Mouse (Mus musculus): Measurements from ENCODE around the gene Cplx3. TPM values are rescaled to one million over a fixed set of nuclear protein-coding genes. Genes with fewer than 3 reads are reported as not detected.

Gene Cplx3
- polyA plus RNA-seq, 1 experiment from 2014 or later: not detected

- Histone ChIP-seq H3K36me3 (ENCODE audit: control insufficient read depth, insufficient read depth, low read length) (no peaks in the 10 kb centered on the region), H3K27me3 (ENCODE audit: control insufficient read depth, insufficient read depth, low read length) (no peaks in the 10 kb centered on the region), H3K4me1 (ENCODE audit: control insufficient read depth, insufficient read depth, low read length) (no peaks in the 10 kb centered on the region), H3K9ac (ENCODE audit: low read length) (no peak overlapping the region), H3K9me3 (ENCODE audit: control insufficient read depth, low read length) (no peaks in the 10 kb centered on the region), H3K27ac (replicated peaks; ENCODE audit: low read depth, low read length) (no peak overlapping the region), H3K4me3 (ENCODE audit: low read depth, low read length) (no peak overlapping the region), H3K4me2 (ENCODE audit: low read depth, severe bottlenecking) (no peak overlapping the region)
- 78% methylated on average over 8 of the region's 8 CpGs for WGBS
- ATAC-seq (ENCODE audit: insufficient number of reproducible peaks, low FRiP score, low TSS enrichment, low read depth): no peak
- no peak for DNase-seq (ENCODE audit: low spot score)
Observed at GRCm38 (mm10) chr9:57617556-57618169, 11.6 kb upstream of the Cplx3 start.

- no peak overlapping the region for H3K27ac ChIP-seq (replicated peaks; ENCODE audit: low read depth, low read length)
- no peak overlapping the region for H3K4me3 ChIP-seq (ENCODE audit: low read depth, low read length)
- no peak overlapping the region for H3K4me2 ChIP-seq (ENCODE audit: low read depth, severe bottlenecking)
- DNase-seq (ENCODE audit: low spot score) (no peak), ATAC-seq (ENCODE audit: insufficient number of reproducible peaks, low FRiP score, low TSS enrichment, low read depth) (no peak)
- no peaks in the 10 kb centered on the region for H3K4me1 ChIP-seq (ENCODE audit: control insufficient read depth, insufficient read depth, low read length)
- H3K9me3 ChIP-seq (ENCODE audit: control insufficient read depth, low read length): no peaks in the 10 kb centered on the region
- 80% methylated on average over 4 of the region's 4 CpGs for WGBS
- no peaks in the 10 kb centered on the region for H3K27me3 ChIP-seq (ENCODE audit: control insufficient read depth, insufficient read depth, low read length)
- no peak overlapping the region for H3K9ac ChIP-seq (ENCODE audit: low read length)
- no peaks in the 10 kb centered on the region for H3K36me3 ChIP-seq (ENCODE audit: control insufficient read depth, insufficient read depth, low read length)
Observed at GRCm38 (mm10) chr9:57614786-57615185, 8.7 kb upstream of the Cplx3 start.

GRCm38 (mm10) chr9:57613975-57614374, 7.9 kb upstream of the Cplx3 start:
- Histone ChIP-seq H3K4me3 (ENCODE audit: low read depth, low read length) (no peak overlapping the region), H3K9ac (ENCODE audit: low read length) (no peak overlapping the region), H3K4me2 (ENCODE audit: low read depth, severe bottlenecking) (no peak overlapping the region), H3K9me3 (ENCODE audit: control insufficient read depth, low read length) (no peaks in the 10 kb centered on the region), H3K27me3 (ENCODE audit: control insufficient read depth, insufficient read depth, low read length) (no peaks in the 10 kb centered on the region), H3K36me3 (ENCODE audit: control insufficient read depth, insufficient read depth, low read length) (no peaks in the 10 kb centered on the region), H3K27ac (replicated peaks; ENCODE audit: low read depth, low read length) (no peak overlapping the region), H3K4me1 (ENCODE audit: control insufficient read depth, insufficient read depth, low read length) (no peaks in the 10 kb centered on the region)
- ATAC-seq (ENCODE audit: insufficient number of reproducible peaks, low FRiP score, low TSS enrichment, low read depth) (no peak), DNase-seq (ENCODE audit: low spot score) (no peak)
- 87% methylated on average over 7 of the region's 7 CpGs for WGBS

- Histone ChIP-seq H3K4me3 (ENCODE audit: low read depth, low read length) (no peak overlapping the region), H3K4me1 (ENCODE audit: control insufficient read depth, insufficient read depth, low read length) (no peaks in the 10 kb centered on the region), H3K9me3 (ENCODE audit: control insufficient read depth, low read length) (no peaks in the 10 kb centered on the region), H3K27ac (replicated peaks; ENCODE audit: low read depth, low read length) (no peak overlapping the region), H3K9ac (ENCODE audit: low read length) (no peak overlapping the region), H3K27me3 (ENCODE audit: control insufficient read depth, insufficient read depth, low read length) (no peaks in the 10 kb centered on the region), H3K36me3 (ENCODE audit: control insufficient read depth, insufficient read depth, low read length) (no peaks in the 10 kb centered on the region), H3K4me2 (ENCODE audit: low read depth, severe bottlenecking) (no peak overlapping the region)
- 86% methylated on average over 7 of the region's 7 CpGs for WGBS
- ATAC-seq (ENCODE audit: insufficient number of reproducible peaks, low FRiP score, low TSS enrichment, low read depth): no peak
- DNase-seq (ENCODE audit: low spot score): no peak
Observed at GRCm38 (mm10) chr9:57612587-57612986, 6.5 kb upstream of the Cplx3 start.

GRCm38 (mm10) chr9:57610359-57610826, 4.3 kb upstream of the Cplx3 start:
- no peaks in the 10 kb centered on the region; the same call in 1 of the 2 replicates for H3K4me1 ChIP-seq (ENCODE audit: control insufficient read depth, insufficient read depth, low read length)
- H3K27me3 ChIP-seq (ENCODE audit: control insufficient read depth, insufficient read depth, low read length): no peaks in the 10 kb centered on the region
- no peak overlapping the region for H3K4me3 ChIP-seq (ENCODE audit: low read depth, low read length)
- H3K4me2 ChIP-seq (ENCODE audit: low read depth, severe bottlenecking): no peak overlapping the region
- no peak for DNase-seq (ENCODE audit: low spot score)
- no peak overlapping the region for H3K9ac ChIP-seq (ENCODE audit: low read length)
- 59% methylated on average over 3 of the region's 3 CpGs for WGBS
- ATAC-seq (ENCODE audit: insufficient number of reproducible peaks, low FRiP score, low TSS enrichment, low read depth): no peak
- H3K27ac ChIP-seq (replicated peaks; ENCODE audit: low read depth, low read length): no peak overlapping the region
- H3K36me3 ChIP-seq (ENCODE audit: control insufficient read depth, insufficient read depth, low read length): no peaks in the 10 kb centered on the region
- H3K9me3 ChIP-seq (ENCODE audit: control insufficient read depth, low read length): no peaks in the 10 kb centered on the region

- H3K27me3 ChIP-seq (ENCODE audit: control insufficient read depth, insufficient read depth, low read length): no peaks in the 10 kb centered on the region
- no peak overlapping the region for H3K4me2 ChIP-seq (ENCODE audit: low read depth, severe bottlenecking)
- H3K4me1 ChIP-seq (ENCODE audit: control insufficient read depth, insufficient read depth, low read length): no peaks in the 10 kb centered on the region; the same call in 1 of the 2 replicates
- no peak overlapping the region for H3K9ac ChIP-seq (ENCODE audit: low read length)
- no peak overlapping the region for H3K4me3 ChIP-seq (ENCODE audit: low read depth, low read length)
- H3K27ac ChIP-seq (replicated peaks; ENCODE audit: low read depth, low read length): no peak overlapping the region
- 54% methylated on average over 3 of the region's 3 CpGs for WGBS
- H3K9me3 ChIP-seq (ENCODE audit: control insufficient read depth, low read length): no peaks in the 10 kb centered on the region
- no peak for DNase-seq (ENCODE audit: low spot score)
- no peaks in the 10 kb centered on the region for H3K36me3 ChIP-seq (ENCODE audit: control insufficient read depth, insufficient read depth, low read length)
- no peak for ATAC-seq (ENCODE audit: insufficient number of reproducible peaks, low FRiP score, low TSS enrichment, low read depth)
Observed at GRCm38 (mm10) chr9:57609803-57610202, 3.7 kb upstream of the Cplx3 start.

- Histone ChIP-seq H3K4me2 (ENCODE audit: low read depth, severe bottlenecking) (no peak overlapping the region), H3K9me3 (ENCODE audit: control insufficient read depth, low read length) (no peaks in the 10 kb centered on the region), H3K36me3 (ENCODE audit: control insufficient read depth, insufficient read depth, low read length) (no peaks in the 10 kb centered on the region), H3K4me3 (ENCODE audit: low read depth, low read length) (no peak overlapping the region), H3K27ac (replicated peaks; ENCODE audit: low read depth, low read length) (no peak overlapping the region), H3K27me3 (ENCODE audit: control insufficient read depth, insufficient read depth, low read length) (no peaks in the 10 kb centered on the region), H3K4me1 (ENCODE audit: control insufficient read depth, insufficient read depth, low read length) (peaks cover 3% of the 10 kb centered on the region; the same call in 1 of the 2 replicates), H3K9ac (ENCODE audit: low read length) (no peak overlapping the region)
- 22% methylated on average over 9 of the region's 9 CpGs for WGBS
- no peak for ATAC-seq (ENCODE audit: insufficient number of reproducible peaks, low FRiP score, low TSS enrichment, low read depth)
- no peak for DNase-seq (ENCODE audit: low spot score)
Observed at GRCm38 (mm10) chr9:57605503-57605902, 578 bp downstream of the Cplx3 start.

GRCm38 (mm10) chr9:57604875-57605274, 1.2 kb downstream of the Cplx3 start:
- no peak overlapping the region for H3K4me2 ChIP-seq (ENCODE audit: low read depth, severe bottlenecking)
- no peak for ATAC-seq (ENCODE audit: insufficient number of reproducible peaks, low FRiP score, low TSS enrichment, low read depth)
- 81% methylated on average over 4 of the region's 4 CpGs for WGBS
- no peak overlapping the region for H3K4me3 ChIP-seq (ENCODE audit: low read depth, low read length)
- peaks cover 3% of the 10 kb centered on the region; the same call in 1 of the 2 replicates for H3K4me1 ChIP-seq (ENCODE audit: control insufficient read depth, insufficient read depth, low read length)
- H3K27me3 ChIP-seq (ENCODE audit: control insufficient read depth, insufficient read depth, low read length): no peaks in the 10 kb centered on the region
- no peaks in the 10 kb centered on the region for H3K36me3 ChIP-seq (ENCODE audit: control insufficient read depth, insufficient read depth, low read length)
- DNase-seq (ENCODE audit: low spot score): no peak
- H3K9ac ChIP-seq (ENCODE audit: low read length): no peak overlapping the region
- no peak overlapping the region for H3K27ac ChIP-seq (replicated peaks; ENCODE audit: low read depth, low read length)
- H3K9me3 ChIP-seq (ENCODE audit: control insufficient read depth, low read length): no peaks in the 10 kb centered on the region

GRCm38 (mm10) chr9:57602098-57602497, 4.0 kb downstream of the Cplx3 start:
- no peak overlapping the region for H3K27ac ChIP-seq (replicated peaks; ENCODE audit: low read depth, low read length)

More at GRCm38 (mm10) chr9:57602098-57602497, 4.0 kb downstream of the Cplx3 start:
- H3K9ac ChIP-seq (ENCODE audit: low read length): no peak overlapping the region
- 63% methylated on average over 8 of the region's 8 CpGs for WGBS
- no peaks in the 10 kb centered on the region for H3K27me3 ChIP-seq (ENCODE audit: control insufficient read depth, insufficient read depth, low read length)
- H3K9me3 ChIP-seq (ENCODE audit: control insufficient read depth, low read length): no peaks in the 10 kb centered on the region
- H3K4me2 ChIP-seq (ENCODE audit: low read depth, severe bottlenecking): no peak overlapping the region
- no peak overlapping the region for H3K4me3 ChIP-seq (ENCODE audit: low read depth, low read length)
- no peak for DNase-seq (ENCODE audit: low spot score)
- peaks cover 3% of the 10 kb centered on the region; the same call in 1 of the 2 replicates for H3K4me1 ChIP-seq (ENCODE audit: control insufficient read depth, insufficient read depth, low read length)
- no peaks in the 10 kb centered on the region for H3K36me3 ChIP-seq (ENCODE audit: control insufficient read depth, insufficient read depth, low read length)
- ATAC-seq (ENCODE audit: insufficient number of reproducible peaks, low FRiP score, low TSS enrichment, low read depth): no peak
